Mouse (Mus musculus) retina, postnatal 1 day (tissue): ENCODE data around the gene Mns1.
"Not testable (repeated sequence)": the region's sequence is repeated elsewhere in the genome, so short reads cannot be mapped to it uniquely, and the experiment has no call there.

Source experiments
- DNase-seq: peaks from one replicate; pipeline ENCODE4 v3.0.0-alpha.2; 2012

The Mns1 gene

DNA sequence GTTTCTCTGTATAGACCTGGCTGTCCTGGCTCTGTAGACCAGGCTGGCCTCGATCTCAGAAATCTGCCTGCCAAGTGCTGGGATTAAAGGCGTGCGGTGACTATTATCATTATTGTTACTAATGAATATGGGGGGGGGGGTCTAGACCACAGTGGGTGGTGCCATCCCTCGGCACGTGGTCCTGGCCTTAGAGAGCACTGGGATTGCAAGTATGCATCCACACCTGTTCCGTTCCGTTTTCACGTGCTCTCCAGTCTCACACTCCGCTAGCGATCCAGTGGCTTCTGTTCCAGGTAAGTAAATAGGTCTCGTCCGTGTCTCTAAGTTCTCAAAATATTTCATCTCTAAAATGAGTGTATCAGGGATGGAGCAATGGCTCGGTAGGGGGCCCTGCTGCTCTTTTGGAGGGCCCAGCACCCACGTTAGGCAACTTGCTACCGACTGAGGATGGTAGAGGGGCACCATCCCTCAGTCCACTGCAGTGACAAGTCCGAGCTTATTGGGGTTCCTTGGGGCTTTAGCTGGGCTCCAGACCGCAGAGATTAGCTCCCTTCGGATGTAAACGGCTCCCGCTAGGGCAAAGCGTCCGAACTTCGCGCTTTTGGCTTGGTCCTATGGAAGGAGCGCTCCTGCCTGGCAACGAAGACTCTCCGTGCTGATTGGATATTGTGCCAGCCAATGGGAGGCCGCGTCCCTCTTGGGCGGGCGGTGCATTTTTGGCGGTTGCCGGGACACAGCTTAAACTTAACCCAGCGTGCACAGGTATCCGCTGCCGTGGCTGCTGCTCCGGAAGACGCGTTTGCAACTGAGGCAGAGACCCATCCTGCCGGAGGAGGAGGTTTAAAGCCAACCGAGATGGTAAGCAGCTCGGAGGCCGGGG is at the start of gene Mns1:
TSS of gene Mns1 (plus strand) at position 190 of the 880 bp plus-strand sequence.
- peak; percentile 96 for DNase-seq

- no peak for DNase-seq
These were observed 48.9 kb upstream of the Mns1 start for GRCm38 (mm10) chr9:72388934-72389333.

- DNase-seq, result no peak
These were observed 48.3 kb upstream of the Mns1 start for GRCm38 (mm10) chr9:72389431-72390002.

DNA sequence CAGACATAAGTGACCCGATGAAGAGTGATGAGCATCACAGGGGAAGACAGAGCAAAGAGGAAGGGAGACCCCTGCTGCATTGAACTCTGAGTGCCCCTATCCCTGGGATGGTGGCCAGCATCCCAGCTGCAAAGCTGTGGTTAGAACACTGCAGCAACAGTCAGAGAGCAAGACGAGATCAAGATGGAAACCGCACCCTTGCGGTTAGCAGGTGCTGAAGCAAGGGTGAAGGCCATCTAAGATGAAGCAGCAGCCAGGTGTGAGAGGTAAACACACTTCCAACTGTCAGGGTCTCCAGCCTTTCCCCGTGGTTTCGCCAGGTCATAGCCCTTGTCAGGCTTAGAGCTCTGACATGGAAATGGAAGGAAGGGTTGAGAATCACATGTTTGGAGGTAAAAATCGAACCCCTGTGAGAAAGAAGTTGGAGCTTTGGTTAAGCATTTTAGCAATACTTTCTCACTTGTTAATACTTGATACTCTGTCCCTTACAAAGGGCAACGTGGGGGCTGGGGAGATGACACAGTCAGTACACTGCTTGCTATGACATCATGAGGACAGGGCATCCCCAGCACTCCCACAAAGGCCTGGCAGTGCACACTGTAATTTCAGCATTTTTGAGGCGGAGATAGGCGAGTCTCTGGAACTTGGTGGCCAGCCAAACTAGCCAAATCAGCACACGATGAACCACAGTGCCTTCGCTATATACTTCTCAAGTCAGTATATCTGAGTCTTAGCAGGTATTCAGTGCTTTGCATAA is 47.3 kb upstream of the Mns1 start:
- no peak for DNase-seq

DNA sequence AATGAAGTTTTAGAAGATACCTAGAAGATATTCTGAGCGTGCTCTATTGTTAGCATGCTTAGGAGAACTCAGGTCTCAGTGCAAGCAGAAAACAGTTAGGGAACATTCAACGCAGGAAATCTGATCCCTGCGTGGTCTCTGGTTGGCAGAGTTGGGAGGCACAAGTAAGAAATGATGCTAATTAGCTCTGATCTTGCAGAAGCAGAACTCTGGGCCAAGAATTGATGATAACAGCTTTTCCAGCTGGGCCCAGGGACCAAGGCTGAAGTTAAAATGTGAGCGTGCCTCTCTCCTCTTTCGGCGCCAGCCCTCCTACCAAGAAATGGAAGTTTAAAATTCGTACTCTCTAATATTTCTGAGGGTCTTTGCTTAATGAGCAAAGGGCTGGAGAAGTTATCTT is 45.1 kb upstream of the Mns1 start:
- DNase-seq, result no peak

DNA sequence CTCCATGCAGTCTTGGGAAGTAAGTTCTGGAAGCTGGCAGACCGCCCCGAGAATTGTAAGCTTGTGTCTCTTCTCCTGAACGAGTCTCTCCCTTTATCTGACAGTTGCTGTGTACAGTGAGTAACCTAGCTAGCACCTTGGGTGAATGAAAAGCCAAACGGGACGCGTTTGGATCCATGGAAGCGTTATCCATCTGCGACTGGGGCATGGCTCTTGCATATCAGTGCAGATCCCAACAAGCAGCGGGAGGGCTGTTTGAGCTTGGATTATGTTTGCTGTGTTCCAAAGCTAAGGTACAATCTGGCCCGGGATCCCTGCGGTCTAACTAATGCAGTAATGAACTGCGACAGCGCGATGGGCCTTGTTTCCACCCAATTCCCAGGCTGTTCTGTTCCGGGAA is 44.6 kb upstream of the Mns1 start:
- DNase-seq, result peak; percentile 43

DNA sequence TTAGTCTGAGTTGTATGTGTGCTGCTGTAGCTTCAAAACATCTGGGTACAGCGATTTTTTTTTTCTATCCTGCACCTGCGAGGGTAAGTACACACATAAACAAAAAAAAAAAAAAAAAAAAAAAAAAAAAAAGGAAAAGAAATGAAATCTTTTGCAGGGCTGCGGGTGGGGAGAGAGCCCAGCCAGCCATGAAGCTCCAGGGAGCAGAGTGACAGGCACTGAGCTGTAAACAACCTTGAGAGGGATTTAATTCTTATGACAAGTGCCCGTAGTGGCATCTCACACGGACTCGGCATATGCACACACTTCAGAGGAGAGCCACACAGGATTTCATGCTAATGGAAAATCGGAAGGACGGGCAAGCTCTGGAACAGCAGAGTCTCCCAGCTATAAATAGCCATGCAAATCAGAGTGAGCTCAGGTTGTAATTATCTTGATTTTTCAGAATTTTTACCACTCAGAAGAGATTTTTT is 43.9 kb upstream of the Mns1 start:
- peak; percentile 57 for DNase-seq

GRCm38 (mm10) chr9:72400121-72400520 is 37.7 kb upstream of the Mns1 start:
- DNase-seq, result no peak

DNA sequence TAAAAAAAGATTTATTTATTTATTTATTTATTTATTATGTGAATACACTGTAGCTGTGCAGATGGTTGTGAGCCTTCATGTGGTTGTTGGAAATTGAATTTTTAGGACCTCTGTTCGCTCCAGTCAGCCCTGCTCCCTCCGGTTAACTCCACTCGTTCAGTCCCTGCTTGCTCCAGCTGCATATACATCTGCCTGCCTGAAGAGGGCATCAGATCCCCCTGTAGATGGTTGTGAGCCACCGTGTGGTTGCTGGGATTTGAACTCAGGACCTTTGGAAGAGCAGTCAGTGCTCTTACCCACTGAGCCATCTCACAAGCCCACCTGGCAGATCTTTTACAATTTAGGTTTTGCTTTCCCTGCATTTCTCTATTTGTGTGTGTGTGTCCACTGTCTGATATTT is 36.0 kb upstream of the Mns1 start:
- not testable (repeated sequence) for DNase-seq

GRCm38 (mm10) chr9:72403421-72403820 is 34.4 kb upstream of the Mns1 start:
- DNase-seq, result no peak

GRCm38 (mm10) chr9:72404446-72404845 is 33.4 kb upstream of the Mns1 start:
- DNase-seq, result no peak

DNA sequence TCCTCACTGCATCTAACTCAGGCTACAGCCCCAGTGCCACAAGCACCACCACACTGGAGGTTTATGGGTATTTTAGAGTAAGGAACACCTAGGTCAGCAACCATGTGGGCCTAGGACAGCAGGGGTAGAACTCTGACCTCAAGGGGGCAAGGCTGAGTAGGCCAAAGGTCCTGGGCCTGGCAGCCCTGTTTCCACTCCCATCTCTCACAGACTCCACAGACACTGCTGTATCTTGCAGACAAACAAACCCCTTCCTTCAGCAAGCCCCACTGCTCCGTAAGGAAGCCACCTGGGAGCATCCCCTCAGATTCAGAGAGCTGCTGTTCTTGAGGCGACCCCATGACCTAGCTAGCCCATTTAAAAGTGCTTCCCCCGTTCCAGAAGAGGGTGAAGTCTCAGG is 32.9 kb upstream of the Mns1 start:
- DNase-seq, result no peak

GRCm38 (mm10) chr9:72405882-72406638 is 31.8 kb upstream of the Mns1 start:
- no peak for DNase-seq

DNA sequence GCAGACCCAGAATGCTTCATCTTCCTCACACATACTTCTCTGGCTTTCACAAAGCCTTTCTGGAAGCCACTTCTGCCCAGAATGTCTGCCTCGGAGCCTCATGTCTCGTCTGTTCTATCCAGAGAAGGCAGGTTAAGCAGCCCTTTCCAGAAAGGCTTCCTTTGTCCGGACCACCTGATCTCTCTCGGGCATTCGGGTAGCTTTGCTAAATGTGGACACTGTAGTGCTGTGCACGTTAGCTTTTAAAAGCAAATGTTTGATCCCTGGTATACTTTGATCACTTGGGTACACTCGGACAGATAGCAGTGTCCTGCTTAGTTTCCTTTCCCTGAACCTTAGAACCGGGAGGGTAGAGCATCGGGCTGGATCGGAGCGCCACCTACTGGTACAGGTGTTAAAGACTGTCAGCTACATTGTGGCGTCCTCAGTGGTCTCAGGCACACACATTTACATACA is 29.7 kb upstream of the Mns1 start:
- DNase-seq, result peak; percentile 89

DNA sequence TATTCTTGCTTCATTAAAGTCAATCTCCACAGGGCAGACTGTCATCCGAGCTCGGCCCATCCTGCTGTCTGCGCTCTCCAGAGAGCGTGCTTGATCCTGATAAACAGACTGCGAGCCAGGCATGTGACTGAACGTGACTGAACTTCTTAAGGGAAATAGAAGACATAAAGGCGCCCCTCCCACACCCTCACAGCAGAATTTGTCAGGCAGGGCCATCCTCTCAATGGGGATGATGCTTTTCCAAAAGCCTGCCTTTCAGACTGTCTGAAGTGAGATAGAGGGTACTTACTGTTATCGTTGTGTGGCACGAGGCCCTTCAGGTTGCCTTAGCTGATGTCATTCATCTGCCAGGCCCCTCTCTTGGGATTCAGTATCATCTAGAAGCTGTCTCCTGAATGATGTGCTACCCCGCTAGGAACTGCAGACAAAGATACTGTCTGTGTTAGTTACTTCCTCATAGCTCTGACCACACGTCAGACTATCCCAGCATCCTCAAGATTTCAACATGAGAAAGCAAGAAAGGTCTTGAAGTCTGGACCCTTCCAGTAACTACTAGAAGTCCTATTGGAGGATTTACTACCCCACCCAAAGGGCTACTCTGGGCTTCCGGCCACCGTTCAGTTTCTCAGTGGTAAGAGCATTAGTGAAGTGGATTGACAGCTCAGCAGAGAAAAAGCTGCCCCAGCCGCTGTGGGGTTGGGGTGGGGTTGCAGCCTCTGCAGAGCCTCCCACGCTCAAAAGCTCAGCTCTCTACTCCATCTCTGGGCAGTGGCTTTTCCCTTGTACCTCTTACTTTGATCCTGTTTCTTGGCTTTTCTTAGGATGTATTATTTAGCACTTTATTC is 28.2 kb upstream of the Mns1 start:
- peak; percentile 32 for DNase-seq

GRCm38 (mm10) chr9:72411746-72412145 is 26.1 kb upstream of the Mns1 start:
- DNase-seq, result no peak

GRCm38 (mm10) chr9:72418443-72418842 is 19.4 kb upstream of the Mns1 start:
- DNase-seq, result no peak

DNA sequence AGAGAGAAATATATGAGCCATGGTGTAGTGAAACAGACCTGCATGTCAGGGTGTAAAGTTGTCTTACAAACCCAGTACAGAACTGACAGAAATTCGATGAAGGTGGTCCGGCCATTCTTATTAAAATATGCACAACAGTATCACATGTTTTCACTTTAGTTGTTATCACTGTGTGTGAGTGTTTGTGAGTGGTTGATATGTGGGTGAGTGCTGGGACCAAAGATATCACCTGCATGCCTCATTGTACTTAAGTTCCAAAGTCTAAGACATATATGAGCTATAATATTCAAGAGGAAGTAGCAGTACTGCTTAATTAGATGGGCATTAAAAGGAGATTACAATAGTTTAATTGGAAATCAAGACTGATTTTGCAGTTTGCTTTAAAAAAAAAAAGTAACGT is 17.3 kb upstream of the Mns1 start:
- DNase-seq, result no peak

- DNase-seq, result no peak
These were observed 15.5 kb upstream of the Mns1 start for GRCm38 (mm10) chr9:72422284-72422683.

DNA sequence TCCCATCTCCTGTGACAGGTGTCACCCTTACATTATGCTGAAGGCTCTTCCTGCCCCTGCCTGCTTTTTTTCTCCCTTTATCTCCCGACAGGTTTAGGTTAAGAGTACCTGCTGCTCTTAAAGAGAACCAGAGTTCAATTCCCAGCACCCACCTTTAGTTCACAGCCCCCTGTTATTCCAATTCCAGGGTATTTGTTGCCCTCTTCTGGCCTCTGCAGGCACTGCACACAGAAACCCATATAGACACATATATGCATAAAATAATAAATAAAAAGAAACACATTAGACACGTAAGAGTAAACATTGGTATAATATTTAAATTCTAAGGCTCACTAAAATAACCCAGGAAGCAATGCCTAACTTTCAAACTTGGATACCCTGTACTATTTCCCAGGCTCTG is 15.1 kb upstream of the Mns1 start:
- no peak for DNase-seq

GRCm38 (mm10) chr9:72425300-72425850 is 12.4 kb upstream of the Mns1 start:
- DNase-seq, result no peak
